Mouse (Mus musculus): ENCODE results near the gene E2f2. TPM values are rescaled to one million over a fixed set of nuclear protein-coding genes. Genes with fewer than 3 reads are reported as not detected.
A peak's percentile ranks its signal among the peaks of the same experiment; 100 is the strongest.

E2f2 gene
- total RNA-seq, 2 experiments from 2014 or later = 0.97 to 1.9 TPM

DNA sequence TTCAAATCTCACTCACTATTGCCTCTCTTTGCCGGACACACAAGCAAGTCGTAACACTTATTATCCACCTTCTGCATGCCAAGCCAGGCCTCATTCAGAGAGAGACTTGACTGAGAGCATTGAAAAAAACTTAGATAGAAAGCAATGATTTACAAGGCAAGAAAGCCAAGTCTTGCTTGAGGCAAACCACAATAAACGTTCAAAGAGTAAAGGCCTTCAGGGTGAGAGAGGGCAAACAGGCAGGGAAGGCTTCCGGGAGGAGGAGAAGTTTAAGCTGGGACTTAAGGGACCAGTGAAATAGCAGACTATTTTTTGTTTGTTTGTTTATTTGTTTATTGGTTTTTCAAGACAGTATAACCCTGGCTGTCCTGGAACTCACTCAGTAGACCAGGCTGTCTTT, 1.8 kb upstream of the E2f2 start:
- DNase-seq (ENCODE audit: extremely low spot score in 1 of 2, low spot score in 2 of 2) = no peak
- intact Hi-C loops (cut with DNase I) = no loop called here

DNA sequence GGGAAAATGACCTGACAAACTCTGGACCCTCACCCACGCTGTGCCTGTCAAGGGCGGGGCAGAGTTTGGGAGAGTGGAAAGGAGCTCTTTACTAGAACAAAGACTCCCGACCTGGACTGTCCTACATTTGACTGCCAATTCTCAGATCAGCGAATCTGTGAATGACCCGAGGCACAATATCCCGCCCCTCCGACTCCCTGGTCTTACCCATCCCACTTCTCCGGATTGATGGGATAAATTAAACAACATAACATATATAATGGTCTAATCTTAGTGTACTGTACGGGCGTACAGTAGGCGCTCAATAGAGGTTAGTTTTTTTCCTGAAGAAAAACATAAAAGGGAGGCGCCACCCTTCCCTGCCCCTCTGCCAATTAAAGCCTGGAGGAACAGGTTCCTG, 739 bp upstream of the E2f2 start:
- DNase-seq (ENCODE audit: extremely low spot score in 1 of 2, low spot score in 2 of 2) = no peak
- intact Hi-C loops (cut with DNase I) = no loop called here

DNA sequence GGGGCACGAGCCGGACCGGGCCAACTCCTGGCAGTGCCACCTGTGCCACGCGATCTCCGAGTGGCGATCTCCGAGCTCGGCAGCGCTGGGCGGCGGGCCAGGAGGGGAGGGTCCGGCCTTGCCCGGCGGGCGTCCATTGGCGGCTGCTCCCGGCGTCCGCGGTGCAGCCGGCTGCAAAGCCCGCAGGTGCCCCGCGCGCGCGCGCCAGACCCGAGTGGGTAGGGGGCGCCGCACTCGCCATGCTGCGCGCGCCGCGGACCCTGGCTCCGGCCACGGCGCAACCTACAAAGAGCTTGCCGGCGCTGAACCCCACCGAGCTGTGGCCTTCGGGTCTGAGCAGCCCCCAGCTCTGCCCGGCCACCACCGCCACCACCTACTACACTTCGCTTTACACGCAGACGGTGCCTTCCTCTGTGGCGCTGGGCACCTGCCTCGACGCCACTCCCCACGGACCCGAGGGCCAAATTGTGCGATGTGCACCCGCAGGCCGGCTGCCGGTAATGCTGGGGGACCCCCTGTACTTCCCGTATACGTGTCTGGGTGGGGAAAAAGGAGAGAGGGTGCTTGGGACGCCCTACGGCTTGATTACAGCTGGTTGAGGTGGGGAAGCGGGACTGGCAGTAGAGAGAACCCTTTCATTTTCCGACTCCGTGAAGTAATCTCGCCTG, 482 bp downstream of the E2f2 start:
- peak in 1 of 2 experiments; percentile 78 for DNase-seq (ENCODE audit: extremely low spot score in 1 of 2, low spot score in 2 of 2)
- intact Hi-C loops (cut with DNase I) = no loop called here

DNA sequence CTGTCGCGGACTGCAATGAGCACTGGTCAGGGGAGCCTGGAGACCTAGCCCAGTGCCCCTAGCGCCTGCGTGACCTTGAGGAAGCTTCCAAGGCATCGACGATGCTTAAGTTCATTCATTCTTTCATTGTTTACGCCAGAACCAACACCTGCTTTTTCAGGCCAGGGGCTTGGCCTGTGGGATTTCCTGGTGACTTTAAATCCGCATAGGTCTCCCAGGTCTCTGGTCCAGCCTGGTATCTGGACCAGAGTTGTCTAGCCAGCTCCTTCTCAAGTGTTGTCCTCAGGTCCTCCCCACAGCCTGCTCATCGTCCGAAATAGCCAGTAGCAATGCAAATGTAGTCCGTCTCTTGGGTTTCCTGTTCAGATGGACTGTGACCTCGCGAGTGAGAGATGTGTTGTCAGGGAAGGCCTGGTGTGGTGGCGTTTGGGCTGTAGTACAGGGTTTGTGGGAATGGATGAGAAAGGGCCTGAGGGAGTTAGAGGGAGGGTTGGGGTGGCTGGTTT, 1.1 kb downstream of the E2f2 start:
- no peak for DNase-seq (ENCODE audit: extremely low spot score in 1 of 2, low spot score in 2 of 2)
- intact Hi-C loops (cut with DNase I) = no loop called here

DNA sequence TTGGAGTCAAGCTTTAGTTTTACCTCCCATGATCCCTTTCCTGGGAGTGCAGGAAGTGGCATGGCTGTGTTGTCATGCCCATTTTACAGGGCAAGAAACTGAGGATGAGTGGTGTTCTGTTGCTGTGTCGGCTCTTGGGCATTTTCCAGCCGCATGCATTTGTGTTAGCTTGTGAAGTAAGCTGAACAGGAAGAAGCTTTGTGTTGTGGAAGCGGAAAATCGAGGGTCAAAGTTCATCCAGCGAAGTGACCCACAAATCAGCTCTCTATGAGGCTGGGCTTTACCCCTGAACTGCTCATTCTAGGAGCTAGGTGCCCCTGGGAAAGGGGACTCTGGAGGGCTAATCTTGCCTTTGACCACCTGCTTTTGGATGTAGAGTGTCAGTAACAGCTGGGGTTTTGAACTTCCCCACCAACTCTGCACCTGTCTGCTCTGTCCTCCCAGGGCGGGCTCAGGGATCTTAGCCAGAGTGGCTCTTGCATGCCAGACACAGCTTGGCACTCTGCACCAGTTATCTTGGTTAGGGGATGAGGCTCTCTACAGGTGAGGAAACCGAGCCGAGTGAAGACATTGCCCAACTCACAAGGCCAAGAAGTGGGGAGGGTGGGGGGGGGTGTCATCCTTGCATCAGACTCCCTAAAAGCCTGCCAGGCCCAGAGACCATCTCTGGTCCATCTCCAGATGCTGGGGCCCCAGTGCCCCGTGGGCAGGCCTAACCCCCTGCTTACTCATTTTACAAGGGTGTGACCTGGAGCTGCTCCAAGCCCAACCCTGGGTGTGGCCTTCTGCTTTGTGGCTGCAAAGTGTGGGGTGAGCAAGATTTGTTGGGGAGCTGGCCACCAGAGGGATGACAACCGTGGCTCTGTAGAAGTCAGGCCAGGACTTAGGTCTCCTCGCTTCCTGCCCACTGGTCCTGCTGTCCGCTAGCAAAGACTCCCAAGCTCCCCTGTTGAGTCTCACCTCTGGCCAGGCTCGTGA, 2.3 kb downstream of the E2f2 start:
- DNase-seq (ENCODE audit: extremely low spot score in 1 of 2, low spot score in 2 of 2) = peak in 1 of 2 experiments; percentile 26
- intact Hi-C loops (cut with DNase I) = no loop called here

DNA sequence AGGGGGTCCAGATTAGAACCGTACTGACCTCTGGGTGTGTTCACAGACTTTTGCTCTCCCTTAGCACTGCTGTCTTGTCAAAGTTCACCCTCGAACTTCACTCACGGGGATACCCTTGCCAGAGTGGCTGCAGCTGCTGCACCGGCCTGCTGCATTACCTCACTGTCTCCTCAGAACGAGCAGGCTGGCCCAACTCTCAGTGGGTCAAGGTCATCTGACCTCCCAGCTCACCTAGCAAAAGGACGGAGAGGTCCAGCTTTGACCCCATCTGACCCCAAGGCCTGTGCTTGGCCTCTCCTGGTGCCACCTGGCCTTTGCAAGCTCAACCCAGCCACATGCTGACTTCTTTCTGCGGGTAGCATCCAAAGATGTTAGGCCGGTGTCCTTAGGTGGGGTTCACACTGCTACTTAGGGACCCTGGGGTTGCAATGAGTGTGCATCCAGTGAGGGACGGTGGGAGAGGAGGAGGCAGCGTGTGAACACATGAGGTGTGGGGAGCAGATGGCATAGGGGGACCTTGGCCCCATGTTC, 3.9 kb downstream of the E2f2 start:
- intact Hi-C loops (cut with DNase I) = no loop called here
- DNase-seq (ENCODE audit: extremely low spot score in 1 of 2, low spot score in 2 of 2) = no peak

DNA sequence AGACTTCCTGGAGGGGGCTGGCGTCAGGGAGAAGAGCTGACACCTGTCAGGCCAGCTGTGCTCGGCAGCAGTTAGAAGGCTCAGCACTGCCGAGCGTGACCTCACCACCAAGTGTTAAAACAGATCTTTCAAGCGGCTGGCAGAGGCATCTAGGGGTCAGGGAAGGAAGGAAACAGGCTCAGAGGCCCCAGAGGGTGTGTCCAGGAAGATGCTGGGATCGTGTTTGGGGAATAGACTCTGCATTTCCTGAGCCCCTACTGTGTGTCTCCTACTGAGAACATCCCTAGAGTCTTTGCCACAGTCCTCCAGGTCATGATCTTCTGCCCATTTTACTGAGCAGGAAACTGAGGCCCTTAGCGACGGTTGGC, 5.0 kb downstream of the E2f2 start:
- peak in 1 of 2 experiments; percentile 23 for DNase-seq (ENCODE audit: extremely low spot score in 1 of 2, low spot score in 2 of 2)

DNA sequence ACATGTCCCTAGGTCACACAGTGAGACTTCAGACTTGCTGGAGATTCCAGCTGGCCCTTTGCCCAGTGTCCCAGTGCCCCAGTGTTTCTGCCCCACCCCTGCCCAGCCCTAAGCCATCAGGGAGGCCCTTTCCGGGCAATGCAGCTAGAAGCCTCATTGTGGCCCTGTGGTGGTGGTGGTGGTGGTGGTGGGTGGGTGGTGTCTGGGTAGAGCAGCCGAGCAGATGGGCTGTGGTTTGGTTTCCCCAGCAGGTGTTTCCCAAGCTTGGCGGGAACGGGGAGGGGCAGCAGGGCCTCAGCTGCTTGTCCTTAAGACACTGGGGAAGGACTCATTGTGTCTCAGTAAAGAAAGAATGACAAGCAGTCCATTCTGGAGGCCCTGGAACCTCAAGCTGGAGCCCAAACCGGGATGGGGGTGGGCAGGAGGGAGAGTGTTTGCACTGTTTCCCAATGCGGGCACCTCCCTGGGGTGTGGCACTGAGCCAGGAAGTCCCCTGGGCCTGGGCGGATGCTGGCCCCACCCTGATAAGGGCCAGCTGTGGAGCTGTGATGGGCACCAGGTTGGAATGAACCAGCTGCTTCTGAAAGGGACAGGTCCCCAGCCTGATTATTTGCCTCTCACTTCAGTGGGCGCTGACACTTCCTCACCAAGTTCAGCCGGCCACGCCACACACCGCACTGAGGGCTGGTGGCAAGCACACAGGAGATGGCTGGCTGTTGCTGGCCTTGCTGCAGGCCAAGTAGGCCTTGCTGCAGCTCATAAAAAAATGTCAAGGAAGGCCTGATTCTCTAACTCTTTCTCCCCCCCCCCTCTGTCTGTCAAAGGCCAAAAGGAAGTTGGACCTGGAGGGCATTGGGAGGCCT, 5.6 kb downstream of the E2f2 start:
- peak in 1 of 2 experiments; percentile 64 for DNase-seq (ENCODE audit: extremely low spot score in 1 of 2, low spot score in 2 of 2)
- intact Hi-C loops (cut with DNase I) = no loop called here

More for the DNA sequence above, 5.0 kb downstream of the E2f2 start:
- intact Hi-C loops (cut with DNase I) = no loop called here

DNA sequence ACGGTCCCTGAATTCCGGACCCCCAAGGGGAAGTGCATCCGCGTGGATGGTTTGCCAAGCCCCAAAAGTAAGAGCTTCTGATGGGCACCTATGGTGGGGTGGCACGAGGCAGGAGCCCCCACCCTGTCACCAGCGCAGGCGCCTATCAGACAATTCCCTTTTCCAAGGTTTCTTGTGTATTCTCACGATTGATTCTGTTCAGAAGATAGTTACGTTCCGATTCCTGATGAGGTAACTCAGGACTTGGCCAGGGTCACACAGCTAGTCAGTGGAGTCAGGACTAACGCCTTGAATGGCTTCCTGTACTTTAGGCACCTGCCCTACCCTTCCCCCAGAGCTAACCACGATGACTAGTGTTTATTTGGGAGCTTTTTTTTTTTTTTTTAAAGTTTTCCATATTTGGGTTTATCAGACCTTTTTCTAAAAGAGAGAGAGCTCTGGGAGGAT, 6.3 kb downstream of the E2f2 start:
- intact Hi-C loops (cut with DNase I) = no loop called here
- no peak for DNase-seq (ENCODE audit: extremely low spot score in 1 of 2, low spot score in 2 of 2)

DNA sequence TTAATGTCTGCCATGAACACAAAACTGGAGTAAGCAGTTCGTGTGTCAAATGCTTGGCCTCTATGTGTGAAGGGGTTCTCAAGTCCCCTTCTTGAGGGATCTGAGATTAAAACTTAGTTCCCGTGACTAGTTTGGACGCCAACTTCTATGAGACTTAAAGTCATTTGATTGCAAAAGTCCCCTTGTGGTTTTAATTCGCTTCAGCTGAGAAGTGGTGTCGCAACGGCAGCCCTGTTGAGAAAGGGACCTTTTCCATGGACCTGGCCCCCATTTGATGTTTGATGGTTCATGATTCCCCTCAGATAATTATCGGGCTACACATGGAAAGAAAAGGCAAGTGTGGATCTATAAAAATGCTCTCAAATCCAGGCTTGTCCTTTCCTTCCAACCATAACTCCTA, 7.3 kb downstream of the E2f2 start:
- intact Hi-C loops (cut with DNase I) = no loop called here
- no peak for DNase-seq (ENCODE audit: extremely low spot score in 1 of 2, low spot score in 2 of 2)

DNA sequence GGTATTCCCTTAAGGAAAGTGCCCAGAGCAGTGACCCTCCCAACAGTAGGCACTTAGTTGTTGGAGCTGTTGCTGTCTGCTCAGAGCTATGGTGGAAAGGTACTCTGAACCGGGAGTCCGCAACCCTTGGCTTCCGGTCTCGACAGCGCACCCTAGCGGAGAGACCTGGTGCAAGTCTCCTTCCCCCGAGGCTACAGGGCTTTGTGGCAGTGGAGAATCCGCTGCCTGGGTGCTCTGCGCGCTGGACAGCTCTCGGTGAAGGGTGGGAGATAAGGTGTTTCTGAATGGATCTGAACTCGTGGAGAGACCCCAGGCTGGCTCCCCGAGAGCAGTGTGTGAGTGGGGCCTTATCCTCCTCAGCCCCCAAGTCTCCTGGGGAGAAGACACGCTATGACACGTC, 7.8 kb downstream of the E2f2 start:
- DNase-seq (ENCODE audit: extremely low spot score in 1 of 2, low spot score in 2 of 2) = peak; percentile 58 to 89
- intact Hi-C loops (cut with DNase I) = no loop called here

DNA sequence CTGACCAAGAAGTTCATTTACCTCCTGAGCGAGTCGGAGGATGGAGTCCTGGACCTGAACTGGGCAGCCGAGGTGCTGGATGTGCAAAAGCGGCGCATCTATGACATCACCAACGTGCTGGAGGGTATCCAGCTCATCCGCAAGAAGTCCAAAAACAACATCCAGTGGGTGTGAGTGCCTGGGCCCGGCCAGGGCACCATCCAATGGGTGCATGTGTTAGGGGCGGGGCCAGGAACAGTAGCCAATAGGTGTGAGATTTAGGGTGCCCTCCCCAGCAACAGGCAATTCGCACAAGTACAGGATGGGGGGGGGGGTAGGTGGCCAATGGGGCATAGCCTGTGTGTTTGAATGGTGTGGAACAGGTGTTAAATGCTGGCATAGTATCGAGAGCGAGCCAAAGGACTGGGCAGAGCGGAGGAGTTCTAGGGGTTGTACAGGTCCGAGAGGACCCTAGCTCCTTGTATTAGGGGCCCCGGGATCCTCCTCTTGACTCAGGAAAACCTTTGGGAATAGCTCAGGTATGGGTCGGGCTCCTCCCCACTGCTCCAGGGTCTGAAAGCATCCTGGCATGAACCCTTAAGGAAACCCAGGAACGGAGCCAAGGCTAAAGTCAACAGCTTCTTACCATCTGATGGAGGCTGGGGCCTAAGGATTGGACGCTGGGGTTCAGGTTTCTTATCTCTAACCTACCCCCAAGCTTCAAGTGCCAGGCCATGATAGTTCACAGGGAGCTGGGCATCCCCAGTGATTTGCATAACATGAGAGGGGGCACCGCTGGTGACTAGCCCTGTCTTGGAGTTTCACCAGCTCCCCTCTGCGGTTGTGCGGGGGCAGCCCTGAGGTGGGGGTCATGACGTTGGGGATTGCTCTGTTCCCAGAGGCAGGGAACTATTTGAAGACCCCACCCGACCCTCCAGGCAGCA, 8.5 kb downstream of the E2f2 start:
- intact Hi-C loops (cut with DNase I) = no loop called here
- DNase-seq (ENCODE audit: extremely low spot score in 1 of 2, low spot score in 2 of 2) = peak; percentile 68 to 91

DNA sequence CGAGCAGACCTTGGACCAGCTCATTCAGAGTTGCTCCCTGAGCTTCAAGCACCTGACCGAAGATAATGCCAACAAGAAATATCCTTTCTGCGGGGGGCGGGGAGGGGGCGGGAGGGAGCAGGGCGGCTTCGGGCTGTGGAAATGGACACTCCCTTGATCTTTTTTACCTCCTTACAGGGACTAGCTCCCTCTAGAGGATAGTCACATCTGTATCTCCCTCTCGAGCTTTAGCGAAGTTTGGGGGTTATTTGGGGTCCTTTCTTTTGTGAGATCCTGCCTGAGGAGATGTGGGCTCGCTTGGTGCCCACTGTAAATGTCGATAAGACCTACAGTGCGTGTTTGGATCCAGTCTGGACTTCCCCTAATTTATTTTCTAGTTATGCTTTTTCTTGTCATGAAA, 9.2 kb downstream of the E2f2 start:
- intact Hi-C loops (cut with DNase I) = no loop called here
- DNase-seq (ENCODE audit: extremely low spot score in 1 of 2, low spot score in 2 of 2) = no peak

DNA sequence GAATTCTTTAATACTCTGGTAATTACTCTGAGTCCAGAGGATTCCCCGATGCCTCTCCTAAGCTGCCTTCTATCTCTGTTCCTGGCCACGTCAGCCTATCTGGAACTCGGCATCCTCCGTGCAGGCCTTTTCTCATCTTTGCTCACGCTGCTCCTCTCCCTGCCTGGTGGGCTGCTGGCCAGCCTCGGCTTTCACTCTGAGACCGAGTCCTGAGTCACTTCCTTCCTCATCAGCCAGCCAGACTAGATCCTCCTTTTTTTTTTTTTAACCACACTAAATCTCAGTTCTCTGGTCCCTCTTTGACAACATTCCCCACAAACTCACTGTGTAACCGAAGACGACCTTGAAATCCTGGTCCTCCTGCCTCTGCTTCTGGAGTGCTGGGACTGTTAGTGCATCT, 13.2 kb downstream of the E2f2 start:
- DNase-seq (ENCODE audit: extremely low spot score in 1 of 2, low spot score in 2 of 2) = peak in 1 of 2 experiments; percentile 70
- intact Hi-C loops (cut with DNase I) = no loop called here

DNA sequence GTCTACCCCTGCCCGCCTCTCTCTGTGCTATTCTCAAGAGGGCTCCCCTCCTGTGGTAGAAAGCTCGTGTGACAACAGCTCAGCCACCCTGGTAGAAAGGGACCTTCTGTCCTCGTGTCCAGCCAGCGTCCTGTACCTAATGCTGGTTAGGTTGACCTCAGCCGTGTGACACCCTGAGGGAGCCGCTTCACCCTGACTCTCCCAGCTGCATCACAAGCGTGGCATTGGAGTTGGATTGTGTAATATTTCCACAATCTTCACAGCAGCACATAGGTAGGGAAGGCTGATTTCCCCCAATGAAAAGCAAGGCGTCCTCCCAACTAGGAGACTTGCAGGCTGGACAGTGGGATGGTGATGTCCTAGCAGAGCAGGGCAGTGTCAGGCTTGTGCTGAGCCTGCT, 14.1 kb downstream of the E2f2 start:
- no peak for DNase-seq (ENCODE audit: extremely low spot score in 1 of 2, low spot score in 2 of 2)
- intact Hi-C loops (cut with DNase I) = no loop called here

DNA sequence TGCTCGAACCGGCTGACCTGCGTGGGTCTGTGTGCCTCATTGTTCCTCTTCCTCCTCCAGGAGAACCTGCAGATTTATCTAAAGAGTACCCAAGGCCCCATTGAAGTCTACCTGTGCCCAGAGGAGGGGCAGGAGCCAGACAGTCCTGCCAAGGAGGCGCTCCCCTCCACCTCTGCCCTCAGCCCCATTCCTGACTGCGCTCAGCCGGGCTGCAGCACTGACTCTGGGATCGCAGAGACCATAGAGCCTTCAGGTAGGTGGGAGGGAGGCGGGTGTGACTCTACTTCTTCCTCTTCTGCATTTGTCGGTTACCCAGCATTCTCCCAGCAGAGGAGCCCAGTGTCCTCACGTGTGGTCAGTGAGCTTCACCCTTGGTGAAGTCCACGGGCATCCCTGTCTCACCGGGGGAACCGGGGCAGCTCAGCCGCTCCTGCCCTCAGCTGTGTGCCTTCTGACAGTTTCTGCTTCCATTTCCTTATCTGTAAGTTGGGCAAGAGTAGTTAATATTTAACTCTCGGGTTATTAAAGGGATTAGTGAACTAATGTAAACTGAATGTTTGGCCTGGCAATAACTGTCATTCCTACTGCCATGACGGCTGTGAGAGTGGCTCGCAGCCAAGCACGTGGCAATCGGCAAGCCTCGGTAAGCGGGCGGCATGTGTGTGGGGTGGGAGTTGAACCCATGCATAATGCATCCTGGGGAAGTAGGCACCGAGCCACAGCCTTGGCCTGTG, 14.7 kb downstream of the E2f2 start:
- no peak for DNase-seq (ENCODE audit: extremely low spot score in 1 of 2, low spot score in 2 of 2)
- intact Hi-C loops (cut with DNase I) = no loop called here
